Mouse (Mus musculus) ZHBTc4 (cell line): ENCODE measurements around the gene Lhx3.
A peak's percentile ranks its signal among the peaks of the same experiment; 100 is the strongest.

Experiments
- DNase-seq: peaks from one replicate; pipeline ENCODE4 v3.0.0-alpha.2; 2011; ENCODE audit warnings: low read depth, low spot score

Lhx3 gene

GRCm38 (mm10) chr2:26208126-26208789 is at the start of gene Lhx3:
Gene Lhx3 (minus strand): TSS chr2:26208289.
- peak; percentile 88 for DNase-seq

GRCm38 (mm10) chr2:26257315-26258096 is 49.4 kb upstream of the Lhx3 start:
- no peak for DNase-seq

- no peak for DNase-seq
These were observed 46.7 kb upstream of the Lhx3 start for GRCm38 (mm10) chr2:26254816-26255215.

DNA sequence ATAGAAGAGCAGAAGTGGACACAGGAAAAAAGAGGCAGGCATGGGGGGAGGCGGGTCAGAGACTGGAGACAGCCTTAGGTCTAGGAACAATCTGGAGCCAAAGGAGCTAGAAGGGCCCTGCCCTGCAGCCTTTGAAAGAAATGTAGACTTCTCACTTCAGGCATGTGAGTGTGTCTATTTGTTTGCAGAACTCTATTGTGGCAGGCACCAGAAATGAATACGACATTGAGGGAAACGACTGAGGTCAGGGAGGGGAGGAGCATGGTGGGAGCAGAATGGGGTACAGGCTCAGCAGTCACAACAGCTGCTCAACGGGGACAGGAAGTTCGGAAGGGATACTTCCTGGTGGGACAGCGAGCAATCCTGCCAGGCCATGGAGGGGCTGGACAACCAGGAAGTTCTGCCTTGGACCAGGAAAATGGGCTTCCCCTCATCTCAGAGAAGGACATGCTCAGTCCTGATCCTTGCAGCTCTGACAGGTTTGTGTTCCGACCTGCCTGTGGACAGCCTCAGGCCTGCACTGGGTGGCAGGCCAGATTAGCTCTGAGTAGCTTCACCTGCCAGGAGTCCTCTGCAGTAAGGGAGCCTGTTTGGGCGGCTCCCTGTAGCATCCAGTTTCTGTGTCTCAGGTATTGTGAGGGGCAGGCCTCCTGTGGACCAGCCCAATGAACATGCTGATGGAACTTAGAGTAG is 44.6 kb upstream of the Lhx3 start:
- DNase-seq = peak; percentile 59

DNA sequence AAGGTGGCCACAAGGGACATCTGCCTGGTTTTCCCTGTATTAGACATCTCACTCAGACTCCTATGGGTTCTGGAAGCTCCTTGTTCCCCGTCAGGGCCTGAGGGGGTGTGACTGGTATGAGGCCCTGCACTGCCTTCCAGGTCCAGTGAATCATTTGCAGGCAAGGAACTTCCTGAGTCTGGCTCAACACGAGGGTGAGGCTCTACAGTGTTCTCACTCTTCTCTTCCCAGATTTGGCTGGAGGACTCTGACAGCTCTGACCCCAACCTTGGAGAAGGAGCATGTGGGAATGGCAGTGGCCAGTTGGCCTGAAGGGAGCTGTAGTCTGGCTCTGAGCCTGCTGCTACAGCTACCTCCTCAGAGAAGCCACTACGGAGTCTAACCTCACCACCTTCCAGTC is 39.4 kb upstream of the Lhx3 start:
- DNase-seq = no peak

DNA sequence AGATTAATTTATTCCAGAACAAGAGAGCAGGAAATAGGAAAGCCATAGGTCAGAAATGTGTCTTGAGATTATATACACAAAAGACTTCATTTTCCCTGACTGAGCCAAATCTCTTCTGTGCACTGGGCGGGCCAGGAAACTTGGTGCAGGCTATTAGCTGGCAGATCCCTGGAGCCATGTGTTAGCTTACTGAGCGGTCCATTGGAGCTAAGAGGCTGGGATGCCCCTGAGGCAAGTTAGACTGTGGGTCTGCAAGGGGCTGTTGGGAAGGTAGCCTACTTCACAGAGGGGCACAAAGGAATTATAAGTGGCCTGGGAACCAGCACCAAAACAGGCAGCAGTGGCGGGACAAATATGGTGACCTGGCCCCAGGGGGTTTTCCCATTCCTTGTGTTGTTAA is 32.8 kb upstream of the Lhx3 start:
- DNase-seq = no peak

DNA sequence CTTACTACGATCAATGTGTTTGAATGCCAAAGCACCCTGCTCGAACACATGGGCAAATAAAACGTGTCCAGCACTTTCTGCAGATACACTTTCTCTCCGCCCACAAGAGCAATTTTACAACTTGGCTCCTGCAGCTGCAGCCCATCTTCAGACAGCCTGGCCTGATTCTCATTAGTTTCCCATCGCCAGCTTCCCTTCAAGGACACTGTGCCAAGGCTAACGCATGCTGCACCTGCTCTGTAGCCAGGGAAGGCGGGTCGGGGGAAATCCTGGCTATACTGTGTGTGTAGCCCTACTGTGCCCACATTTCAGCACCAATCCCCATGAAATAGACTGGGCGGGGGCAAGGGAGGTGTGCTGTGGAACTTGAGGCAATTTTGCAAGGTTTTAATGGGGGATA is 32.2 kb upstream of the Lhx3 start:
- no peak for DNase-seq

- peak; percentile 98 for DNase-seq
These were observed 29.2 kb upstream of the Lhx3 start, which contains the start of gene Qsox2 for GRCm38 (mm10) chr2:26237290-26237782. Gene Qsox2 (minus strand): TSS chr2:26237525.

DNA sequence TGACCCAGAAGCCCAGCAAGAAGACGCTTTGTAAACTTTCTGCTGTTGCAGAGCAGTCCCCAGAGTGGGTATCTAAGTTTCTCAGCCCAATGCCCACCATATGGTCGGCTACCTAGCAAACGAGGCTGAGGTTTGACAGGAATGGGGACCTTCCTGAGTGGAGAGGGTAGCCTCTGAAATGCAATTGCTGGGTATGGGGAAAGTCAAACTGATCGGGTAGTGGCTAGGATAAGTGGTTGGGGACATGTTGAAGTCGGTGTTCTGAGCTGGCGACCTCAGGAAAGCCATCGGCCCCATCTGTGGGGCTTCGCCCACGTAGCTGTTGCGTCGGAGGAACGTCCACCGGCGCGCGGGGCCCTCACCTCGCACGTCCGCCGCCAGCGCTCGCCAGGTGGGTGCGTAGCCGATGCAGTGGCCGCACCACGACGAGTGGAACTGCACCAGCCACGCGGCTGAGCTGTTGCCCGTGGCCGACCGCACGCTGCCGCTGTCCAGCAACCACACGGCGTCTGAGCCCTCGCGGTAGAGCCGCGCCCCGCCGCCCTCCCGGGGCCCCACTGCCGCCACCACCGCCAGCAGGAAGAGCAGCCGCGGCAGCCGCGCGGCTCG is 28.7 kb upstream of the Lhx3 start:
- DNase-seq = no peak

DNA sequence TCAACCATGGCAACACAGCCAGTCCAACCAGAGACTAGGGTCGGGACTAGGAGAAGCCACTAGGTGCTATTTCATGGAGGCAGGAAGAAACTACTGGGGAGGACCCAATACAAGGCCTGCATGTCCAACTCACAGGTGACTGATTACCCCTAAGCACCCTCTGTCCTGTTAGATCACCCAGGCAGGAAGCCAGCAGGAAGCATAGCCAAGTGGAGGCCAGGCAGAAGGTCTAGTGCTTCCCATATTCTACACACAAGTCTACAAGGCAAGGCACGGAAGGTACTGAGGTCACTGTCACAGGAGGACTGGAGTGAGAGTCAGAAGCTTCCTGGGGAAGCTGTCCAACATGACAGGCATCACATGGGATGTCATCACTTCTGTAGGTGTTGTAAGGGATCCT is 26.7 kb upstream of the Lhx3 start:
- no peak for DNase-seq

DNA sequence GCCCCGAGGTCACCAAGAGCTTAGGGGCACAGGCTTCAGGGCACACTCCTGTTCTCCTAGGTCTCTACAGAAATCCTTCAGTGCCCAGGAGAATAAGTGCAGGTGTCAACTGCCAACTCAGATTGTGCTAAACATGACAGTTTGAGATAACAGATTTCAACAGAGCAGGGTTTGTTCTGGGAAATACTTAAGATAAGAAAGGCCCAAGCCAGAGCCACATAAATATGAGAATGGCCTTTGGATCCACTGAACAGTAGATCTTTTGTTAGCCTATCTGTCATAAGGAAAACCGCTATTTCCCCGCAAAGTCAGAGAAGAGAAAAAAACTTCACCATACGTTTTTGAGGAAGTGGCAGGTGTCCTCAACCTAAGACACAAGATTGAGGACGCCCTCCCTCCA is 26.2 kb upstream of the Lhx3 start:
- DNase-seq = no peak

- no peak for DNase-seq
These were observed 23.3 kb upstream of the Lhx3 start for GRCm38 (mm10) chr2:26231366-26231765.

DNA sequence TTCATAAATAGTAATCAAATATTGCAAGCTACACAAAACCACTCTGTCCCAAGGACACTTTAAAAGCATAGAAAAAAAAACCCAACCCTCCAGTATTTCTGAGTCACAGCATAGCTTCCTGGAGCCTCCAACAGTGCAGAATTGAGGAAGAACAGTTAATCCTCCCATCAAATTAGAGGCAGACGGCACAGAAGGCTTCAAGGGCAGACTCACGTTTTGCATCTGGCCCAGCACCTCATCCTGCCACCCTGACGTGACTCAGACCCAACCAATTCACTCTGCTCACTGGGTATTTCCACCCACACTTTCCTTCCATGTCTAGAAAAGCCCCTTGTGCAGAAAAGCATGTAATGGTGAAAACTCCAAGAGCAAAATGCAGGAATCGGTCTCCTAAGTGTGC is 22.2 kb upstream of the Lhx3 start:
- DNase-seq = no peak

DNA sequence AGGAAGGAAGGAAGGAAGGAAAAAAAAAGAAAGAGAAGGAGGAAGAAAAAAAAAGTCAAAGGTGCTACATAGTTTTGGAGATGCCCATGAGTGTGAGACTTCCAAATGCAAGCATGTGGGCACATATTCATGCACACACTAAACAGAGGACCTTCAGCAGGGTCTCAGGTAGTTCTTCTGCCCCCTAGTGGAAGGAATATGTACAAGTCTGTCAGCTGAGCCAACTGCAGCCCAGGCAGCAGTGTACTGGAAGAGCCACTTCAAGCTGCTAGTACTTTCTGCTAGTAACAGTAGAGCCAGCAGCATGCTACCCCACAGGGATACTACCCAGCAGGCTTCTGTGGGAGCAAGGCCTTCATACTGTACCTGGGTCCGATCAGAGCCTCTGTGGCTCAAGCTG is 19.7 kb upstream of the Lhx3 start:
- DNase-seq = peak; percentile 82

DNA sequence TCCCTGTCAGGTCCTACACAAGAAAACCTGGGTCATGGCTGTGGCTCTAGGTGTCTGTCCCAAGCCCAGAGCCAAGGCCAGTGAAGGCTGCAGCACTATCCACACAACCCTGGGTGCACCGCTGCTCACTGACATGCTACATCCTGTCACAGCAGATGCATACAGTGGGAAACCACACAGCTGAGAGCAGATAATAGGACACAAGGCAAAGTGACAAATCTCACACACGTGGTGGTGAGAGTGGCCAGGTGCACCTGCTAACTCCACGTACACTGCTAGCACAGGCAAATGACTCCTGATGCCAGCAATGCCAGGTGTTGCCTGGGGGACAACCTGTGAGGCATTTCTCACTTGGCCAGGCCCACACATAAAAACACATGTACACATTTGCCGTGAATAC is 17.2 kb upstream of the Lhx3 start:
- no peak for DNase-seq

DNA sequence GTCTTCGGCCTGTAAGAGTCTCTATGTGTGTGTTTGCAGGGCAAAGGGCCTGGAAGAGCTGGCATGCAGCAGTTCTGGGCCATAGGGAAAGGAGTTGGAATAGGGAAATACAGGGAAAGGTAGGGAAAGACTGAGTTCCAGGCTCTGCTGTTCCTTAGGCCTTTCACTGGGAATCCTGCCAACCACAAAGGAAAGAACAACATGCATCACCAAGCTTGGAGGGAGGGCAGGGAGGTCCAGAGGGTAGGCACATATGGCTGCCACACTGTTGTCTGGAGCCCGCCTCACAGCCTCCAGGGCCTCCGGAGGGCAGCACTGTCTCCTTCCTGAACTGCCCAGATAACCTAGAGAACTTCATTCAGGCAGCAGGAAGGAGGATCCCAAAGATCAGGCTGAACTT is 15.9 kb upstream of the Lhx3 start:
- no peak for DNase-seq

DNA sequence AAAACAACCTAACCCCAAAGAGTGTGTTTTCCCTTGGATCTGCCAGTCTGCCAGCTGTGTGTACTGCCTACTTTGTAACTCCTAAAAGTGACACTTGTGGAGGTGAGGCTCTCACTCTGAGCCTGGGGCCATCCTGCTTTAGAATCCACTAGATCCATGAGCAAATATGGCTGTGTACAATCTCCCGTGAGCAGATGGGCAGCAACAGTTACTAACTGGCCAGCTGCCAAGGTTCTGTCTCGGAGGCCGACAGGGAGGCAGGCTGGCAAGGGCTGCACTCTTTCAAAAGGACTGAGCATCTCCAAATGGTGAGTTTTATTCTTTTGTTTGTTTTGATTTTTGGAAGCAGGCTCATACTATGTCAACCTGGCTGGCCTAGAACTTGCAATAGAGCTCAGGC is 6.4 kb upstream of the Lhx3 start:
- DNase-seq = no peak

DNA sequence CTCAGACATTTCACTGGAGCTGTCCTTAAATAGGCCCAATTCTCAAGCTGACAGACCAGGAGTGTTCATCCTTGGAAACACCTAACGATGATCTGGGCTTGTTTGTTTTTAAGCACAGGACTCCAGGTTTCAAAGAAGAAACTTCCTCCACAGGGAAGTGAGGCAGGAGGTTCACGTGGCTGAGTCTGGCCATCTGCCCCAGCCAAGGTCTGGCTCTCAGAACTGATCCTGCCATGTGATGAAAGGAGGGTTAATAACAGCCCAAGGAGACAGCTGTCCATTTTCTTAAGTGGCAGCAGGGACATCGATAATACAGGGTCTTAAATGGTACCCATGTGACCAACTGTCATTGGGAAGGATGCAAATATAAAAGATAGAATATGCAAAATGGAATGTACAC is 1.5 kb upstream of the Lhx3 start:
- no peak for DNase-seq

- no peak for DNase-seq
These were observed 530 bp downstream of the Lhx3 start for GRCm38 (mm10) chr2:26207559-26207958.

DNA sequence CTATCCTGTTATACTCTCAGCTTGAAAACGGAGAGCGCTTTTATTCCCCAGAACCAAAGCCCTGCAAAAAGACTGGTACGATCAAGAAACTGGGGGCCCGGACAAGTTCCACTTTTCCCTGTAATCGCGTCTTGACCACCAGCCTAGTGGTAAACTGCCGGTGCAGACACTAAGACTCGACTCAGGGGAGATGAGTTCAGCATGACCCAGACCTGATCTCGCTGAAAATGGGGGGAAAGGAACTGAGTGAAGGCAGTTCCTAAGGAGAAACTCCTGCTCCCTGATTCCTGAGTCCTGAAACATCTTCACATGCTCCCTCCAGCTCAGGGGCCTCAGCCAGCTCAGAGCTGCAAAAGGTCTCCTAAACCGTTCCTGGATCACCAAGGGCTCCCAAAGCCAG is 2.3 kb downstream of the Lhx3 start:
- DNase-seq = no peak

- DNase-seq = peak; percentile 58
These were observed 3.0 kb downstream of the Lhx3 start for GRCm38 (mm10) chr2:26205126-26205525.

DNA sequence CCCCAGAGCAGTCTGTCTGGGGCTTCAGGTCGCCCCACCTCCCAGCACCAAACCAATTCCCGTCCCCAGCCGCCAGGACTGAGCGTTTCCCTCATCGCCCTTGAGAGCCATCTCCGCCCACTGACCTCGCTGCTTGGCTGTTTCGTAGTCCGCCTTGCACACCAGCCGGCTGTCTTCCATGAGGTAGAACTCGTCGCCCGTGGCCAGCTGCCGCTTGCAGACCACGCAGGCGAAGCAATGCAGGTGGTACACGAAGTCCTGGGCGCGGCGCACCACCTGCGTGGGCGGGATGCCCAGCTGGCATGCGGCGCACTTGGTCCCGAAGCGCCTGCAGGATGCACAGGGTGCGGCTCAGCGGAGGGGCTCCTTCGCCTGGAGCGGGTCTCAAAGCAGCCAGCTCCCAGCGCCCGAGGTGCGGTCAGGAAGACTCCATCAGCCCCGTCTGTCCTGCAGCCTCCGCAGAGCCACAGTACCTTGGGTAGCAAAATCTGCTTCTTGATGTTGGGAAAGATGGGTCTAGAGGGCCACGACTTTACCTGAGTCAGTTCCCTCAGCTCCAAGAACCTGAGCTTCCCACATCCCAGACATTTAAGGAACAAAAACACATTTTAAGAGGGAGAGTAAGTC is 5.1 kb downstream of the Lhx3 start:
- DNase-seq = peak; percentile 68
